Mouse (Mus musculus) limb, embryonic 14.5 days (tissue): ENCODE data around the gene 4833423E24Rik. TPM values are rescaled to one million over a fixed set of nuclear protein-coding genes. Genes with fewer than 3 reads are reported as not detected.

Experiments
- ATAC-seq: fragments of 200-750 bp; cut with Nextera tagmentation; 2 replicates; pipeline ENCODE4 v1.8.0; 2017; ENCODE audit warnings: low read depth, moderate number of reproducible peaks, moderate TSS enrichment; ENCODE audit not compliant: low FRiP score
- DNase-seq: peaks from one replicate; pipeline ENCODE4 v3.0.0-alpha.2; 2015; ENCODE audit warnings: low spot score
- H3K27ac ChIP-seq: fragments of 300-500 bp; sonication (generic); replicated peaks from 2 replicates; pipeline ENCODE4 v1.5.1; 2014; ENCODE audit warnings: low read depth, mild to moderate bottlenecking, low read length, moderate library complexity, mixed read lengths
- H3K27me3 ChIP-seq: fragments of 300-500 bp; sonication (generic); 2 replicates; pipeline ENCODE4 v1.6.1; 2014; ENCODE audit warnings: low read length, mixed read lengths; ENCODE audit not compliant: control insufficient read depth, insufficient read depth
- H3K36me3 ChIP-seq: fragments of 300-500 bp; sonication (generic); 2 replicates; pipeline ENCODE4 v1.6.1; 2014; ENCODE audit warnings: mild to moderate bottlenecking, low read length, moderate library complexity, mixed read lengths; ENCODE audit not compliant: control insufficient read depth, insufficient read depth
- H3K4me1 ChIP-seq: fragments of 300-500 bp; sonication (generic); 2 replicates; pipeline ENCODE4 v1.6.1; 2014; ENCODE audit warnings: antibody characterized with exemption, low read length, mixed read lengths; ENCODE audit not compliant: control insufficient read depth, insufficient read depth
- H3K4me2 ChIP-seq: fragments of 300-500 bp; sonication (generic); replicated peaks from 2 replicates; pipeline ENCODE4 v1.6.1; 2014; ENCODE audit warnings: low read depth, mild to moderate bottlenecking, low read length, moderate library complexity; ENCODE audit not compliant: severe bottlenecking
- H3K4me3 ChIP-seq: fragments of 300-500 bp; sonication (generic); replicated peaks from 2 replicates; pipeline ENCODE4 v1.5.1; 2014; ENCODE audit warnings: low read length
- H3K9ac ChIP-seq: fragments of 300-500 bp; sonication (generic); 2 replicates; pipeline ENCODE4 v1.6.1; 2014; ENCODE audit warnings: mild to moderate bottlenecking, low read depth, low read length, moderate library complexity; ENCODE audit not compliant: severe bottlenecking
- H3K9me3 ChIP-seq: fragments of 300-500 bp; sonication (generic); 2 replicates; pipeline ENCODE4 v1.6.1; 2016; ENCODE audit warnings: low read length; ENCODE audit not compliant: control insufficient read depth
- POLR2A ChIP-seq: fragments of 200-500 bp; IDR thresholded peaks from 2 replicates; pipeline ENCODE4 v1.8.0; 2012; ENCODE audit warnings: inconsistent platforms, mild to moderate bottlenecking, moderate library complexity, borderline replicate concordance; ENCODE audit not compliant: insufficient read depth, insufficient read length; ENCODE audit errors: extremely low read depth
- WGBS: fragments of 180-500 bp; shearing (Covaris S2); extraction: QIAGEN DNeasy Blood & Tissue Kit; methylation state at CpG from one replicate; pipeline ENCODE4 v1.1.7; 2014; 5-methylcytosine and 5-hydroxymethylcytosine counted together
- polyA plus RNA-seq, 2 experiments: library from polyadenylated mRNA; depleted of rRNA in 1 of 2; stranded (reverse) in 1 of 2; unstranded in 1 of 2; fragments of >200 nt; fragmentation: Nextera tagmentation in 1 of 2; extraction: Ambion mirVana in 1 of 2; gene quantifications; 2 replicates each; pipeline versions ENCODE4 v1.2.1 to v1.2.3; 2012 to 2014

Gene 4833423E24Rik
- polyA plus RNA-seq, 2 experiments: 3.9 to 7.2 TPM

- Histone ChIP-seq H3K27me3 (no peaks in the 10 kb centered on the region), H3K27ac (no peak overlapping the region), H3K4me2 (no peak overlapping the region), H3K9me3 (no peaks in the 10 kb centered on the region), H3K9ac (no peak overlapping the region), H3K36me3 (no peaks in the 10 kb centered on the region), H3K4me1 (no peaks in the 10 kb centered on the region), H3K4me3 (no peak overlapping the region)
- no peak for TF ChIP-seq POLR2A
- ATAC-seq (no peak), DNase-seq (no peak)
- WGBS: 85% methylated on average over 2 of the region's 2 CpGs
Observed at GRCm38 (mm10) chr2:85522859-85523489, 4.2 kb upstream of the 4833423E24Rik start.

- no peak overlapping the region for H3K4me2 ChIP-seq
- no peaks in the 10 kb centered on the region for H3K4me1 ChIP-seq
- no peaks in the 10 kb centered on the region for H3K27me3 ChIP-seq
- WGBS: 85% methylated on average over 10 of the region's 10 CpGs
- ATAC-seq (no peak), DNase-seq (no peak)
- no peak overlapping the region for H3K27ac ChIP-seq
- H3K4me3 ChIP-seq: no peak overlapping the region
- TF ChIP-seq POLR2A: no peak
- H3K36me3 ChIP-seq: no peaks in the 10 kb centered on the region
- H3K9ac ChIP-seq: no peak overlapping the region
- H3K9me3 ChIP-seq: no peaks in the 10 kb centered on the region
Observed at GRCm38 (mm10) chr2:85518292-85518691, 532 bp downstream of the 4833423E24Rik start.

GRCm38 (mm10) chr2:85510376-85510775, 8.4 kb downstream of the 4833423E24Rik start:
- 54% methylated on average over 3 of the region's 3 CpGs for WGBS
- Histone ChIP-seq H3K9me3 (no peaks in the 10 kb centered on the region), H3K9ac (no peak overlapping the region), H3K4me3 (no peak overlapping the region), H3K27ac (no peak overlapping the region), H3K4me2 (no peak overlapping the region), H3K4me1 (no peaks in the 10 kb centered on the region), H3K27me3 (no peaks in the 10 kb centered on the region), H3K36me3 (no peaks in the 10 kb centered on the region)
- no peak for TF ChIP-seq POLR2A
- DNase-seq: no peak
- no peak for ATAC-seq

- Histone ChIP-seq H3K9ac (no peak overlapping the region), H3K9me3 (no peaks in the 10 kb centered on the region), H3K4me2 (no peak overlapping the region), H3K4me1 (no peaks in the 10 kb centered on the region), H3K36me3 (no peaks in the 10 kb centered on the region), H3K27me3 (no peaks in the 10 kb centered on the region), H3K4me3 (no peak overlapping the region), H3K27ac (no peak overlapping the region)
- TF ChIP-seq POLR2A: no peak
- 81% methylated on average over 5 of the region's 5 CpGs for WGBS
- ATAC-seq: no peak
- no peak for DNase-seq
Observed at GRCm38 (mm10) chr2:85490396-85490795, 28.4 kb downstream of the 4833423E24Rik start.

- TF ChIP-seq POLR2A: no peak
- no peaks in the 10 kb centered on the region for H3K4me1 ChIP-seq
- H3K9me3 ChIP-seq: no peaks in the 10 kb centered on the region
- H3K4me3 ChIP-seq: no peak overlapping the region
- no peaks in the 10 kb centered on the region for H3K36me3 ChIP-seq
- no peak overlapping the region for H3K9ac ChIP-seq
- no peak overlapping the region for H3K4me2 ChIP-seq
- no peak for DNase-seq
- ATAC-seq: no peak
- H3K27me3 ChIP-seq: no peaks in the 10 kb centered on the region
- H3K27ac ChIP-seq: no peak overlapping the region
- 79% methylated on average over 3 of the region's 3 CpGs for WGBS
Observed at GRCm38 (mm10) chr2:85466801-85467325, 52.0 kb downstream of the 4833423E24Rik start.
